In the genomic region with DNA sequence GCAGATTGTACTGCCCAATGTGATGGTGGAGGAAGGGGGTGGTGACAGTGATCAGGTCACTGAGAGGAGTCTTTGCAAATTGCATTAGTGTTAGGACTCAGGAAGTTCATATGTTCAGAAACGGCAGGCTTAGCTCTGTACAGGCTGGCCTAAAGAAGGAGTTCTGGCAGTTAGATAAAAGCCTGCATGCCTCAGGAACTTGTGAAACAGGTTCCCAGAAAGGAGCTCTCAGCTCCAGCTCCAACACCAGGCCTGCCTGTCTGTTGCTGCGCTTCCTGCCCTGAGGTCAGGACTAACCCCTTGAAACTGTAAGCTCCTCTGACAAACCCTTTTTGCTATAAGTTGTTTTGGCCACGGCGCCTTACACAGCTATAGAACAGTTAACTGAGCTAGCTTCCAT, we compare ENCODE assay signal across 23 mouse cellular contexts. TPM values are rescaled to one million over a fixed set of nuclear protein-coding genes. Genes with fewer than 3 reads are reported as not detected.
DNase-seq lines count a peak whose midpoint lies in the region; ATAC-seq and TF ChIP-seq lines count a peak whose summit lies in the region.
"Had no signal": no experiment of that assay in that cellular context is flagged by ENCODE, and none has a peak within 500 bp of the region (broad histone marks: within the 10 kb centered on the region; RNA-seq: fewer than 3 reads in every experiment).

No protein-coding gene starts in this region.

- H3K27me3 ChIP-seq in limb, embryonic 15.5 days = no peaks in the 10 kb centered on the region
- H3K27me3 ChIP-seq in limb, embryonic 10.5 days (ENCODE audit: low read depth, poor library complexity, severe bottlenecking) = no peaks in the 10 kb centered on the region
- no peaks in the 10 kb centered on the region for H3K27me3 ChIP-seq in embryonic facial prominence, embryonic 11.5 days (ENCODE audit: control insufficient read depth, insufficient read depth, low read length)
- H3K27me3 ChIP-seq in stomach, embryonic 14.5 days (ENCODE audit: control insufficient read depth, insufficient read depth, low read length) = no peaks in the 10 kb centered on the region
- no peaks in the 10 kb centered on the region for H3K27me3 ChIP-seq in liver, postnatal 0 days (ENCODE audit: insufficient read depth, low read length)
- H3K27me3 ChIP-seq: heart, embryonic 15.5 days; hindbrain, embryonic 13.5 days; liver, embryonic 15.5 days; neural tube, embryonic 15.5 days; Patski had no signal

- H3K27ac ChIP-seq in limb, embryonic 15.5 days = peak overlapping the region; percentile 17; the same call in 1 of the 2 replicates
- H3K27ac ChIP-seq in limb, embryonic 10.5 days = no peak overlapping the region
- H3K27ac ChIP-seq in embryonic facial prominence, embryonic 11.5 days (replicated peaks; ENCODE audit: low read depth, low read length) = no peak overlapping the region
- no peak overlapping the region for H3K27ac ChIP-seq in stomach, embryonic 14.5 days (ENCODE audit: low read length)
- H3K27ac ChIP-seq in liver, postnatal 0 days (ENCODE audit: low read depth) = no peak overlapping the region
- H3K27ac ChIP-seq: heart, embryonic 15.5 days; hindbrain, embryonic 13.5 days; liver, embryonic 15.5 days; neural tube, embryonic 15.5 days had no signal

- DNase-seq in limb, embryonic 10.5 days (ENCODE audit: low spot score) = no peak
- peak; percentile 23 for DNase-seq in 416B (ENCODE audit: low read depth)
- peak; percentile 28 for DNase-seq in embryonic facial prominence, embryonic 11.5 days (ENCODE audit: low spot score)
- no peak for DNase-seq in kidney, adult 18-20 months
- DNase-seq in frontal cortex, postnatal 10 days (ENCODE audit: low spot score in 2 of 2) = no peak
- no peak for DNase-seq in liver, postnatal 0 days
- DNase-seq: adrenal gland, adult 2 months; cerebellum, adult 11-12 months; cerebellum, postnatal 10 days; gastrocnemius, postnatal 36 days; heart, postnatal 36 days; kidney, adult 8-10 months; kidney, postnatal 25 days; right cerebral cortex, adult 18-20 months; right cerebral cortex, postnatal 4 days had no signal

- H3K36me3 ChIP-seq in limb, embryonic 15.5 days = no peaks in the 10 kb centered on the region
- H3K36me3 ChIP-seq in limb, embryonic 10.5 days = no peaks in the 10 kb centered on the region
- H3K36me3 ChIP-seq in embryonic facial prominence, embryonic 11.5 days (replicated peaks; ENCODE audit: control insufficient read depth, insufficient read depth, low read depth, low read length) = no peaks in the 10 kb centered on the region
- H3K36me3 ChIP-seq in stomach, embryonic 14.5 days (ENCODE audit: control insufficient read depth, insufficient read depth, low read length) = no peaks in the 10 kb centered on the region
- no peaks in the 10 kb centered on the region for H3K36me3 ChIP-seq in liver, postnatal 0 days (replicated peaks; ENCODE audit: insufficient read depth, low read length)
- H3K36me3 ChIP-seq: heart, embryonic 15.5 days; hindbrain, embryonic 13.5 days; liver, embryonic 15.5 days; neural tube, embryonic 15.5 days had no signal

- H3K9ac ChIP-seq in limb, embryonic 15.5 days = no peak overlapping the region
- H3K9ac ChIP-seq in embryonic facial prominence, embryonic 11.5 days (replicated peaks; ENCODE audit: low read length) = no peak overlapping the region
- no peak overlapping the region for H3K9ac ChIP-seq in stomach, embryonic 14.5 days (replicated peaks; ENCODE audit: low read depth, low read length)
- H3K9ac ChIP-seq in liver, postnatal 0 days (replicated peaks) = no peak overlapping the region
- H3K9ac ChIP-seq: heart, embryonic 15.5 days; hindbrain, embryonic 13.5 days; liver, embryonic 15.5 days; neural tube, embryonic 15.5 days had no signal

- 54% methylated on average over 4 of the region's 4 CpGs for WGBS in limb, embryonic 15.5 days
- WGBS in limb, embryonic 10.5 days = 76% methylated on average over 4 of the region's 4 CpGs
- WGBS in embryonic facial prominence, embryonic 11.5 days = 60% methylated on average over 4 of the region's 4 CpGs
- 69% methylated on average over 4 of the region's 4 CpGs for WGBS in stomach, embryonic 14.5 days
- 78% methylated on average over 4 of the region's 4 CpGs for WGBS in liver, postnatal 0 days (ENCODE audit: insufficient replicate concordance)

- no peaks in the 10 kb centered on the region for H3K9me3 ChIP-seq in limb, embryonic 15.5 days
- H3K9me3 ChIP-seq in limb, embryonic 10.5 days (replicated peaks) = no peaks in the 10 kb centered on the region
- no peaks in the 10 kb centered on the region for H3K9me3 ChIP-seq in embryonic facial prominence, embryonic 11.5 days (replicated peaks; ENCODE audit: control insufficient read depth, low read length)
- no peaks in the 10 kb centered on the region for H3K9me3 ChIP-seq in stomach, embryonic 14.5 days (ENCODE audit: control insufficient read depth, low read depth, low read length)
- no peaks in the 10 kb centered on the region for H3K9me3 ChIP-seq in liver, postnatal 0 days (ENCODE audit: low read length)
- H3K9me3 ChIP-seq: heart, embryonic 15.5 days; hindbrain, embryonic 13.5 days; liver, embryonic 15.5 days; neural tube, embryonic 15.5 days had no signal

- no peaks in the 10 kb centered on the region for H3K4me1 ChIP-seq in limb, embryonic 15.5 days
- H3K4me1 ChIP-seq in limb, embryonic 10.5 days = no peaks in the 10 kb centered on the region
- H3K4me1 ChIP-seq in embryonic facial prominence, embryonic 11.5 days (ENCODE audit: control insufficient read depth, insufficient read depth, low read length) = no peaks in the 10 kb centered on the region
- H3K4me1 ChIP-seq in stomach, embryonic 14.5 days (ENCODE audit: control insufficient read depth, insufficient read depth, low read length) = no peaks in the 10 kb centered on the region
- H3K4me1 ChIP-seq in liver, postnatal 0 days (ENCODE audit: insufficient read depth) = no peaks in the 10 kb centered on the region
- H3K4me1 ChIP-seq: heart, embryonic 15.5 days; hindbrain, embryonic 13.5 days; liver, embryonic 15.5 days; neural tube, embryonic 15.5 days had no signal

- no peak for TF ChIP-seq CTCF in liver, postnatal 0 days (IDR thresholded peaks at IDR 0.05; ENCODE audit: low read depth)

- H3K4me2 ChIP-seq in limb, embryonic 15.5 days = no peak overlapping the region
- H3K4me2 ChIP-seq in embryonic facial prominence, embryonic 11.5 days (ENCODE audit: low read depth, low read length) = no peak overlapping the region
- no peak overlapping the region for H3K4me2 ChIP-seq in stomach, embryonic 14.5 days (replicated peaks; ENCODE audit: low read depth, low read length)
- no peak overlapping the region for H3K4me2 ChIP-seq in liver, postnatal 0 days (ENCODE audit: low read depth, low read length)
- H3K4me2 ChIP-seq: heart, embryonic 15.5 days; hindbrain, embryonic 13.5 days; liver, embryonic 15.5 days; midbrain, embryonic 11.5 days; neural tube, embryonic 15.5 days had no signal

- no peak overlapping the region for H3K4me3 ChIP-seq in limb, embryonic 15.5 days
- H3K4me3 ChIP-seq in limb, embryonic 10.5 days = no peak overlapping the region
- H3K4me3 ChIP-seq in embryonic facial prominence, embryonic 11.5 days (ENCODE audit: low read depth, low read length) = no peak overlapping the region
- H3K4me3 ChIP-seq in stomach, embryonic 14.5 days (ENCODE audit: low read depth, low read length) = no peak overlapping the region
- H3K4me3 ChIP-seq in liver, postnatal 0 days (ENCODE audit: low read depth, low read length) = no peak overlapping the region
- H3K4me3 ChIP-seq: heart, embryonic 15.5 days; hindbrain, embryonic 13.5 days; liver, embryonic 15.5 days; neural tube, embryonic 15.5 days had no signal

- 0 out of 2 replicates have a peak, but pooled peaks have one; percentile 44 for ATAC-seq in limb, embryonic 15.5 days (ENCODE audit: insufficient number of reproducible peaks, low FRiP score, low TSS enrichment, low read depth)
- ATAC-seq in embryonic facial prominence, embryonic 11.5 days (replicated peaks; ENCODE audit: insufficient number of reproducible peaks, low FRiP score, low TSS enrichment, low read depth) = no peak
- peak; percentile 69; the same call in 1 of the 2 replicates for ATAC-seq in stomach, embryonic 14.5 days (ENCODE audit: insufficient number of reproducible peaks, insufficient read depth, low FRiP score, low read depth)
- no peak for ATAC-seq in liver, postnatal 0 days
- ATAC-seq: Patski had no signal

- no peak for TF ChIP-seq EP300 in liver, postnatal 0 days (IDR thresholded peaks at IDR 0.05; ENCODE audit: low read depth)

RNA-seq across cellular contexts. Expression of a gene that starts 28.8 kb away (rescaled TPM):
- 8.2 and 8.9 TPM in 2 replicates for polyA plus RNA-seq in limb, embryonic 15.5 days (2015; fragmentation: Nextera tagmentation; extraction: Ambion mirVana)
- 0.45 and 0.48 TPM in 2 replicates for polyA plus RNA-seq in limb, embryonic 10.5 days (2016; fragmentation: Nextera tagmentation; extraction: Ambion mirVana)
- polyA plus RNA-seq in embryonic facial prominence, embryonic 11.5 days (2014; fragmentation: Nextera tagmentation; extraction: Ambion mirVana) = 1.4 and 3.5 TPM in 2 replicates
- polyA plus RNA-seq in stomach, embryonic 14.5 days (2014; fragmentation: Nextera tagmentation; extraction: Ambion mirVana) = 5.6 and 7.2 TPM in 2 replicates
- 0.30 and 0.39 TPM in 2 replicates for polyA plus RNA-seq in liver, postnatal 0 days (2015; fragmentation: Nextera tagmentation; extraction: Ambion mirVana)

Comparison
In these comparisons a context has a peak if more than half of its experiments do, and no peak if none do; other contexts are left out.
1. ATAC-seq: peak in limb, embryonic 15.5 days (single experiment) and stomach, embryonic 14.5 days (single experiment); none in embryonic facial prominence, embryonic 11.5 days (single experiment) and liver, postnatal 0 days (single experiment).
2. DNase-seq: peak in 416B (single experiment) and embryonic facial prominence, embryonic 11.5 days (single experiment); none in limb, embryonic 10.5 days (single experiment), kidney, adult 18-20 months (single experiment), frontal cortex, postnatal 10 days (0 of 2) and liver, postnatal 0 days (single experiment).